Mouse (Mus musculus) limb, embryonic 14.5 days (tissue): ENCODE measurements around the gene Atg7. TPM values are rescaled to one million over a fixed set of nuclear protein-coding genes. Genes with fewer than 3 reads are reported as not detected.

Experiments used
- ATAC-seq: fragments of 200-750 bp; cut with Nextera tagmentation; 2 replicates; pipeline ENCODE4 v1.8.0; 2017; ENCODE audit warnings: low read depth, moderate number of reproducible peaks, moderate TSS enrichment; ENCODE audit not compliant: low FRiP score
- DNase-seq: peaks from one replicate; pipeline ENCODE4 v3.0.0-alpha.2; 2015; ENCODE audit warnings: low spot score
- H3K27ac ChIP-seq: fragments of 300-500 bp; sonication (generic); replicated peaks from 2 replicates; pipeline ENCODE4 v1.5.1; 2014; ENCODE audit warnings: low read depth, mild to moderate bottlenecking, low read length, moderate library complexity, mixed read lengths
- H3K27me3 ChIP-seq: fragments of 300-500 bp; sonication (generic); 2 replicates; pipeline ENCODE4 v1.6.1; 2014; ENCODE audit warnings: low read length, mixed read lengths; ENCODE audit not compliant: control insufficient read depth, insufficient read depth
- H3K36me3 ChIP-seq: fragments of 300-500 bp; sonication (generic); 2 replicates; pipeline ENCODE4 v1.6.1; 2014; ENCODE audit warnings: mild to moderate bottlenecking, low read length, moderate library complexity, mixed read lengths; ENCODE audit not compliant: control insufficient read depth, insufficient read depth
- H3K4me1 ChIP-seq: fragments of 300-500 bp; sonication (generic); 2 replicates; pipeline ENCODE4 v1.6.1; 2014; ENCODE audit warnings: antibody characterized with exemption, low read length, mixed read lengths; ENCODE audit not compliant: control insufficient read depth, insufficient read depth
- H3K4me2 ChIP-seq: fragments of 300-500 bp; sonication (generic); replicated peaks from 2 replicates; pipeline ENCODE4 v1.6.1; 2014; ENCODE audit warnings: low read depth, mild to moderate bottlenecking, low read length, moderate library complexity; ENCODE audit not compliant: severe bottlenecking
- H3K4me3 ChIP-seq: fragments of 300-500 bp; sonication (generic); replicated peaks from 2 replicates; pipeline ENCODE4 v1.5.1; 2014; ENCODE audit warnings: low read length
- H3K9ac ChIP-seq: fragments of 300-500 bp; sonication (generic); 2 replicates; pipeline ENCODE4 v1.6.1; 2014; ENCODE audit warnings: mild to moderate bottlenecking, low read depth, low read length, moderate library complexity; ENCODE audit not compliant: severe bottlenecking
- H3K9me3 ChIP-seq: fragments of 300-500 bp; sonication (generic); 2 replicates; pipeline ENCODE4 v1.6.1; 2016; ENCODE audit warnings: low read length; ENCODE audit not compliant: control insufficient read depth
- POLR2A ChIP-seq: fragments of 200-500 bp; IDR thresholded peaks from 2 replicates; pipeline ENCODE4 v1.8.0; 2012; ENCODE audit warnings: inconsistent platforms, mild to moderate bottlenecking, moderate library complexity, borderline replicate concordance; ENCODE audit not compliant: insufficient read depth, insufficient read length; ENCODE audit errors: extremely low read depth
- WGBS: fragments of 180-500 bp; shearing (Covaris S2); extraction: QIAGEN DNeasy Blood & Tissue Kit; methylation state at CpG from one replicate; pipeline ENCODE4 v1.1.7; 2014; 5-methylcytosine and 5-hydroxymethylcytosine counted together
- polyA plus RNA-seq, 2 experiments: library from polyadenylated mRNA; depleted of rRNA in 1 of 2; stranded (reverse) in 1 of 2; unstranded in 1 of 2; fragments of >200 nt; fragmentation: Nextera tagmentation in 1 of 2; extraction: Ambion mirVana in 1 of 2; gene quantifications; 2 replicates each; pipeline versions ENCODE4 v1.2.1 to v1.2.3; 2012 to 2014

Atg7 gene
- polyA plus RNA-seq, 2 experiments = 11.6 to 19.2 TPM

- Histone ChIP-seq H3K9ac (no peak overlapping the region), H3K36me3 (no peaks in the 10 kb centered on the region), H3K4me3 (no peak overlapping the region), H3K4me1 (peaks cover 12% of the 10 kb centered on the region; the same call in 1 of the 2 replicates), H3K4me2 (no peak overlapping the region), H3K27me3 (no peaks in the 10 kb centered on the region), H3K27ac (no peak overlapping the region), H3K9me3 (no peaks in the 10 kb centered on the region)
- TF ChIP-seq POLR2A = no peak
- DNase-seq (no peak), ATAC-seq (no peak)
- WGBS = 65% methylated on average over 4 of the region's 4 CpGs
Measured at GRCm38 (mm10) chr6:114771502-114771901, 128.6 kb downstream of the Atg7 start.

- H3K9me3 ChIP-seq = no peaks in the 10 kb centered on the region
- no peak overlapping the region for H3K27ac ChIP-seq
- H3K9ac ChIP-seq = no peak overlapping the region
- TF ChIP-seq POLR2A = no peak
- 88% methylated on average over 5 of the region's 5 CpGs for WGBS
- ATAC-seq (no peak), DNase-seq (no peak)
- H3K4me1 ChIP-seq = peaks cover 6% of the 10 kb centered on the region; the same call in 1 of the 2 replicates
- no peaks in the 10 kb centered on the region for H3K36me3 ChIP-seq
- no peak overlapping the region for H3K4me2 ChIP-seq
- H3K27me3 ChIP-seq = no peaks in the 10 kb centered on the region
- no peak overlapping the region for H3K4me3 ChIP-seq
Measured at GRCm38 (mm10) chr6:114775210-114775609, 132.3 kb downstream of the Atg7 start.

GRCm38 (mm10) chr6:114777872-114778271 is 135.0 kb downstream of the Atg7 start:
- no peaks in the 10 kb centered on the region for H3K36me3 ChIP-seq
- DNase-seq = no peak
- H3K27ac ChIP-seq = no peak overlapping the region
- H3K9ac ChIP-seq = no peak overlapping the region
- peaks cover 26% of the 10 kb centered on the region for H3K4me1 ChIP-seq
- no peaks in the 10 kb centered on the region for H3K9me3 ChIP-seq
- ATAC-seq = no peak
- 30% methylated on average over 4 of the region's 4 CpGs for WGBS
- no peaks in the 10 kb centered on the region for H3K27me3 ChIP-seq
- TF ChIP-seq POLR2A = no peak
- H3K4me3 ChIP-seq = no peak overlapping the region
- no peak overlapping the region for H3K4me2 ChIP-seq

- 44% methylated on average over 8 of the region's 8 CpGs for WGBS
- Histone ChIP-seq H3K36me3 (no peaks in the 10 kb centered on the region), H3K27ac (no peak overlapping the region), H3K27me3 (no peaks in the 10 kb centered on the region), H3K4me1 (peaks cover 31% of the 10 kb centered on the region), H3K4me2 (no peak overlapping the region), H3K4me3 (no peak overlapping the region), H3K9ac (no peak overlapping the region), H3K9me3 (no peaks in the 10 kb centered on the region)
- peak; percentile 38; the same call in 1 of the 2 replicates for ATAC-seq
- DNase-seq = peak; percentile 47
- TF ChIP-seq POLR2A = no peak
Measured at GRCm38 (mm10) chr6:114778650-114779049, 135.8 kb downstream of the Atg7 start.

- no peak for DNase-seq
- H3K4me3 ChIP-seq = no peak overlapping the region
- H3K36me3 ChIP-seq = no peaks in the 10 kb centered on the region
- peaks cover 31% of the 10 kb centered on the region for H3K4me1 ChIP-seq
- no peak overlapping the region for H3K4me2 ChIP-seq
- no peaks in the 10 kb centered on the region for H3K27me3 ChIP-seq
- no peak for TF ChIP-seq POLR2A
- H3K27ac ChIP-seq = peak overlapping the region; percentile 49; the same call in 1 of the 2 replicates
- no peaks in the 10 kb centered on the region for H3K9me3 ChIP-seq
- WGBS = 53% methylated on average over 2 of the region's 2 CpGs
- no peak for ATAC-seq
- H3K9ac ChIP-seq = no peak overlapping the region
Measured at GRCm38 (mm10) chr6:114780583-114780982, 137.7 kb downstream of the Atg7 start.
